Mouse (Mus musculus) midbrain, embryonic 13.5 days (tissue): Measurements from ENCODE around the gene Ralgps2. TPM values are rescaled to one million over a fixed set of nuclear protein-coding genes. Genes with fewer than 3 reads are reported as not detected.

Experiments used
- ATAC-seq: fragments of 200-750 bp; cut with Nextera tagmentation; 2 replicates; pipeline ENCODE4 v1.8.0; 2017; ENCODE audit warnings: mild to moderate bottlenecking, moderate TSS enrichment, moderate library complexity
- H3K27ac ChIP-seq: fragments of 300-500 bp; sonication (generic); 2 replicates; pipeline ENCODE4 v1.5.1; 2015; ENCODE audit warnings: inconsistent platforms, mild to moderate bottlenecking, moderate library complexity
- H3K27me3 ChIP-seq: fragments of 300-500 bp; sonication (generic); 2 replicates; pipeline ENCODE4 v1.6.1; 2015; ENCODE audit warnings: mild to moderate bottlenecking, inconsistent platforms
- H3K36me3 ChIP-seq: fragments of 300-500 bp; sonication (generic); 2 replicates; pipeline ENCODE4 v1.6.1; 2015; ENCODE audit warnings: mild to moderate bottlenecking, inconsistent platforms
- H3K4me1 ChIP-seq: fragments of 300-500 bp; sonication (generic); replicated peaks from 2 replicates; pipeline ENCODE4 v1.6.1; 2015; ENCODE audit warnings: inconsistent platforms
- H3K4me2 ChIP-seq: fragments of 300-500 bp; sonication (generic); replicated peaks from 2 replicates; pipeline ENCODE4 v1.6.1; 2015; ENCODE audit warnings: moderate library complexity, mild to moderate bottlenecking, inconsistent platforms
- H3K4me3 ChIP-seq: fragments of 300-500 bp; sonication (generic); replicated peaks from 2 replicates; pipeline ENCODE4 v1.5.1; 2015; ENCODE audit warnings: mild to moderate bottlenecking, inconsistent platforms
- H3K9ac ChIP-seq: fragments of 300-500 bp; sonication (generic); replicated peaks from 2 replicates; pipeline ENCODE4 v1.6.1; 2015; ENCODE audit warnings: mild to moderate bottlenecking, inconsistent platforms
- H3K9me3 ChIP-seq: fragments of 300-500 bp; sonication (generic); 2 replicates; pipeline ENCODE4 v1.6.1; 2016; ENCODE audit warnings: mild to moderate bottlenecking, inconsistent platforms
- WGBS: fragments of 180-500 bp; shearing (Covaris S2); methylation state at CpG from one replicate; pipeline ENCODE4 v1.1.7; 2015; 5-methylcytosine and 5-hydroxymethylcytosine counted together
- polyA plus RNA-seq: library from polyadenylated mRNA; unstranded; fragments of >200 nt; fragmentation: Nextera tagmentation; extraction: Ambion mirVana; gene quantifications from 2 replicates; pipeline ENCODE4 v1.2.1, GENCODE M21; 2015

Ralgps2 gene
- polyA plus RNA-seq, 1 experiment from 2014 or later = 143 TPM

- Histone ChIP-seq H3K27me3 (peaks cover 18% of the 10 kb centered on the region; the same call in 1 of the 2 replicates), H3K9me3 (no peaks in the 10 kb centered on the region), H3K27ac (no peak overlapping the region), H3K4me1 (peaks cover 19% of the 10 kb centered on the region), H3K36me3 (no peaks in the 10 kb centered on the region), H3K4me3 (no peak overlapping the region), H3K4me2 (no peak overlapping the region), H3K9ac (no peak overlapping the region)
- 86% methylated on average over 7 of the region's 7 CpGs for WGBS
- ATAC-seq = no peak
These were observed 163.4 kb downstream of the Ralgps2 start for GRCm38 (mm10) chr1:156775983-156776382.

DNA sequence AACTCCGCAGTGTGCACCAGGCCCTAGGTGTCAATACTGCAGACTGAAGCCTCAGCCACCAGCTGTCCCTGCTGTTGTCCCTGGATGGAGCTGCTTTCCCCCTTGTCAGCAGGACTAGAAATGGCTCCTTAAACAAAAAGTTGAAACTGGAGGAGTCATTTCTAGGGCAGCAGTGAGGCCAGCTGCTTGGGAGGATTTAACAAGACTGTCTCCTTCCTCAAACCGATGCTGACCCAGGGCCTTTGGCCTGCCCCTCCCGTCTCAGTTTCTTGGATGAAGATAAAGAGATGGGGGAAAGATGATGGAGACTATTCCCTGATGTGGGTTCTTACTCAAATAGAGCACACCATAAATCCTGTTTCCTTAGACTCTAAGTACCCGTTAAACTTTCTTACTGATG, 164.2 kb downstream of the Ralgps2 start:
- Histone ChIP-seq H3K27ac (no peak overlapping the region), H3K9ac (no peak overlapping the region), H3K9me3 (no peaks in the 10 kb centered on the region), H3K36me3 (no peaks in the 10 kb centered on the region), H3K4me2 (no peak overlapping the region), H3K4me3 (no peak overlapping the region), H3K27me3 (peaks cover 17% of the 10 kb centered on the region; the same call in 1 of the 2 replicates), H3K4me1 (peaks cover 12% of the 10 kb centered on the region)
- ATAC-seq = no peak
- 89% methylated on average over 4 of the region's 4 CpGs for WGBS

- Histone ChIP-seq H3K27ac (no peak overlapping the region), H3K4me1 (no peaks in the 10 kb centered on the region), H3K4me3 (no peak overlapping the region), H3K4me2 (no peak overlapping the region), H3K9ac (no peak overlapping the region), H3K27me3 (0 out of 2 replicates have a peak, but pooled peaks cover 14% of the 10 kb centered on the region), H3K36me3 (0 out of 2 replicates have a peak, but pooled peaks cover 3% of the 10 kb centered on the region), H3K9me3 (peaks cover 7% of the 10 kb centered on the region; the same call in 1 of the 2 replicates)
- WGBS = 95% methylated on average over 10 of the region's 10 CpGs
- no peak for ATAC-seq
These were observed 168.6 kb downstream of the Ralgps2 start for GRCm38 (mm10) chr1:156770845-156771244.

- Histone ChIP-seq H3K9me3 (peaks cover 7% of the 10 kb centered on the region; the same call in 1 of the 2 replicates), H3K27me3 (0 out of 2 replicates have a peak, but pooled peaks cover 8% of the 10 kb centered on the region), H3K9ac (no peak overlapping the region), H3K4me1 (no peaks in the 10 kb centered on the region), H3K27ac (no peak overlapping the region), H3K4me3 (no peak overlapping the region), H3K4me2 (no peak overlapping the region), H3K36me3 (0 out of 2 replicates have a peak, but pooled peaks cover 3% of the 10 kb centered on the region)
- WGBS = 86% methylated on average over 18 of the region's 18 CpGs
- no peak for ATAC-seq
These were observed 169.7 kb downstream of the Ralgps2 start for GRCm38 (mm10) chr1:156769621-156770297.

DNA sequence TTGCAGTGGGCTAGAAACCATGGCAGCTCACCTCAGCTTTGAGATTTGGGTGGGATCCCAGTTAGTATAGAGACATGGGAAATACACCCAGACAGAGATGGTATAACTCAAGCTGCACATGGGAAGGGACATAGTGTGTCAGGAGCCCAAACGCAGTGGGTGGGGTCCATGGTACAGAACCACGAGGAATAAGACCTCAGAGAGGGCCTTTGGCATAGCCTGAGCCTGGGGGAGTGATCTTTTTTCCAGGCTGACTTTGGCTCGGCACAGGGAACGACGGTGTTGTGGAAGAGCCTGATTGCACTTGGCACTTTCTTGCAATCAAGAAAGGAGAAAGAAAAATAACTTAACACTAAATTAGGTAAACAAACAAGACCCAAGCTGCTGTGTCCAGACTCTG, 170.3 kb downstream of the Ralgps2 start:
- 89% methylated on average over 5 of the region's 5 CpGs for WGBS
- Histone ChIP-seq H3K4me1 (no peaks in the 10 kb centered on the region), H3K9me3 (peaks cover 9% of the 10 kb centered on the region; the same call in 1 of the 2 replicates), H3K27me3 (0 out of 2 replicates have a peak, but pooled peaks cover 7% of the 10 kb centered on the region), H3K36me3 (0 out of 2 replicates have a peak, but pooled peaks cover 3% of the 10 kb centered on the region), H3K27ac (no peak overlapping the region), H3K4me3 (no peak overlapping the region), H3K9ac (no peak overlapping the region), H3K4me2 (no peak overlapping the region)
- no peak for ATAC-seq

GRCm38 (mm10) chr1:156765311-156765710, 174.1 kb downstream of the Ralgps2 start:
- Histone ChIP-seq H3K4me2 (no peak overlapping the region), H3K4me1 (0 out of 2 replicates have a peak, but pooled peaks cover 4% of the 10 kb centered on the region), H3K36me3 (0 out of 2 replicates have a peak, but pooled peaks cover 3% of the 10 kb centered on the region), H3K9ac (no peak overlapping the region), H3K4me3 (no peak overlapping the region), H3K9me3 (peaks cover 9% of the 10 kb centered on the region; the same call in 1 of the 2 replicates), H3K27ac (no peak overlapping the region), H3K27me3 (no peaks in the 10 kb centered on the region)
- 93% methylated on average over 3 of the region's 3 CpGs for WGBS
- no peak for ATAC-seq

GRCm38 (mm10) chr1:156764584-156764983, 174.8 kb downstream of the Ralgps2 start:
- H3K27ac ChIP-seq = no peak overlapping the region
- no peak overlapping the region for H3K9ac ChIP-seq
- H3K36me3 ChIP-seq = 0 out of 2 replicates have a peak, but pooled peaks cover 3% of the 10 kb centered on the region
- no peak for ATAC-seq
- H3K27me3 ChIP-seq = no peaks in the 10 kb centered on the region
- no peak overlapping the region for H3K4me2 ChIP-seq
- 69% methylated on average over 6 of the region's 6 CpGs for WGBS
- H3K4me1 ChIP-seq = 0 out of 2 replicates have a peak, but pooled peaks cover 4% of the 10 kb centered on the region
- peaks cover 9% of the 10 kb centered on the region; the same call in 1 of the 2 replicates for H3K9me3 ChIP-seq
- no peak overlapping the region for H3K4me3 ChIP-seq

- 0 out of 2 replicates have a peak, but pooled peaks cover 7% of the 10 kb centered on the region for H3K4me1 ChIP-seq
- H3K9me3 ChIP-seq = peaks cover 9% of the 10 kb centered on the region; the same call in 1 of the 2 replicates
- 91% methylated on average over 6 of the region's 6 CpGs for whole genome bisulfite sequencing
- H3K27me3 ChIP-seq = no peaks in the 10 kb centered on the region
- no peak overlapping the region for H3K4me2 ChIP-seq
- no peak overlapping the region for H3K27ac ChIP-seq
- 0 out of 2 replicates have a peak, but pooled peaks cover 3% of the 10 kb centered on the region for H3K36me3 ChIP-seq
- H3K4me3 ChIP-seq = no peak overlapping the region
- H3K9ac ChIP-seq = no peak overlapping the region
- no peak for ATAC-seq
These were observed 176.1 kb downstream of the Ralgps2 start for GRCm38 (mm10) chr1:156763280-156763679.

DNA sequence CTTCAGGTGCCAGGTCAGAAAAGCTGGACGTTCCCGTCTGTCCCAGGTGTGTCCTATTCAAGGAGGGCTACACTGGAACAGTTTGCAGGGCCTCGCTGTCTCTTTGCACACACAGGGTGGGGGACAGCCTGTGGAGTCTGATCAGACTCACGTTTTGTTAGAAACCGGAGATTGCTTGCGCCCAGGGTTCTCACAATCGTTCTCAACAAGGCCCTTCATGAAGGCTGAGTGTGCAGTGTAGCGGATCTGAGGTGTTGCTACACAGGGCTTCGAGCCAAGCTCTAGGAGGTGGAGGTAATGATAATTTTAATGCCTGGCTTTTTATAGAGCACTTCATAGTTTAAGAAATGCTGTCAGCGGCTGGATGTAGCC, 178.0 kb downstream of the Ralgps2 start:
- ATAC-seq = no peak
- no peak overlapping the region for H3K4me3 ChIP-seq
- H3K27ac ChIP-seq = no peak overlapping the region
- no peak overlapping the region for H3K9ac ChIP-seq
- WGBS = 79% methylated on average over 10 of the region's 10 CpGs
- H3K9me3 ChIP-seq = peaks cover 7% of the 10 kb centered on the region; the same call in 1 of the 2 replicates
- peaks cover 7% of the 10 kb centered on the region for H3K27me3 ChIP-seq
- H3K4me2 ChIP-seq = no peak overlapping the region
- H3K36me3 ChIP-seq = 0 out of 2 replicates have a peak, but pooled peaks cover under 1% of the 10 kb centered on the region
- H3K4me1 ChIP-seq = 0 out of 2 replicates have a peak, but pooled peaks cover 7% of the 10 kb centered on the region

- Histone ChIP-seq H3K27ac (no peak overlapping the region), H3K4me1 (0 out of 2 replicates have a peak, but pooled peaks cover 7% of the 10 kb centered on the region), H3K4me3 (no peak overlapping the region), H3K27me3 (peaks cover 12% of the 10 kb centered on the region), H3K9ac (no peak overlapping the region), H3K9me3 (0 out of 2 replicates have a peak, but pooled peaks cover 2% of the 10 kb centered on the region), H3K36me3 (no peaks in the 10 kb centered on the region), H3K4me2 (no peak overlapping the region)
- ATAC-seq = peak; percentile 40; the same call in 1 of the 2 replicates
- 60% methylated on average over 13 of the region's 13 CpGs for WGBS
These were observed 178.6 kb downstream of the Ralgps2 start for GRCm38 (mm10) chr1:156760549-156761429.

GRCm38 (mm10) chr1:156758326-156758725, 181.1 kb downstream of the Ralgps2 start:
- H3K27ac ChIP-seq = no peak overlapping the region
- WGBS = 15% methylated on average over 4 of the region's 4 CpGs
- no peaks in the 10 kb centered on the region for H3K36me3 ChIP-seq

More at GRCm38 (mm10) chr1:156758326-156758725, 181.1 kb downstream of the Ralgps2 start:
- Histone ChIP-seq H3K4me2 (no peak overlapping the region), H3K27me3 (peaks cover 13% of the 10 kb centered on the region), H3K9me3 (no peaks in the 10 kb centered on the region), H3K4me1 (peaks cover 32% of the 10 kb centered on the region), H3K4me3 (no peak overlapping the region), H3K9ac (no peak overlapping the region)
- no peak for ATAC-seq
